Mouse (Mus musculus) hematopoietic stem cell, adult 5-6 weeks (primary cell): ENCODE results near the gene Flrt1. TPM values are rescaled to one million over a fixed set of nuclear protein-coding genes. Genes with fewer than 3 reads are reported as not detected.

ENCODE experiments used
- ATAC-seq, 2 experiments: fragments of 125-278 bp in 1 of 2; replicated peaks in 1 of 2; 2 replicates each; pipeline ENCODE4 v1.8.0; 2016 to 2017; ENCODE audit warnings: inconsistent platforms in 2 of 2, mild to moderate bottlenecking in 2 of 2, moderate number of reproducible peaks in 2 of 2, low read depth in 1 of 2, moderate TSS enrichment in 1 of 2; ENCODE audit not compliant: low FRiP score in 2 of 2, poor library complexity in 2 of 2, severe bottlenecking in 2 of 2, insufficient read depth in 1 of 2, low TSS enrichment in 1 of 2
- total RNA-seq: library from RNA; stranded (forward); fragments of 172-1452, 232-1000 nt; gene quantifications from 2 replicates; pipeline ENCODE4 v1.2.3, GENCODE M21; 2017

The Flrt1 gene
- total RNA-seq, 1 experiment from 2014 or later = not detected

- ATAC-seq = no peak
Measured at GRCm38 (mm10) chr19:7111710-7112109, 6.2 kb upstream of the Flrt1 start.

DNA sequence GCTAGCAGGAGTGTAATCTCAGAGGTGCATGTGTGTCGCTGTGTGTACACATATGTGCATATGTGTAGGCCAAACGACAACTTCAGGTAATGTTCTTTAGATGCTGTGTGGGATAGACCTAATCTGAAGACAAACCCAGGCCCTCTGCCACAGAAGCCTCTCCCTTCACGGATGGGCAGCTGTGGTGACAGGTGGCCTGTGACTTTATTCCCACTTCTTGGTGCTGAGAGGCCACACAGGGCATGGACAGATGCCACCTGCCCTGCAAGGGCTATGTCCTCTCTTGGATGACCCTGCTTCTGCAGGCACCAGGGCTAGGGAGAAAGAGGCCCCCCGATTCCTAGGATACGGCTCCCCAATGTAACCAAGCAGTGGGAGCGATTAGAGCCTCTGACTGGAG is 5.8 kb upstream of the Flrt1 start:
- no peak for ATAC-seq

DNA sequence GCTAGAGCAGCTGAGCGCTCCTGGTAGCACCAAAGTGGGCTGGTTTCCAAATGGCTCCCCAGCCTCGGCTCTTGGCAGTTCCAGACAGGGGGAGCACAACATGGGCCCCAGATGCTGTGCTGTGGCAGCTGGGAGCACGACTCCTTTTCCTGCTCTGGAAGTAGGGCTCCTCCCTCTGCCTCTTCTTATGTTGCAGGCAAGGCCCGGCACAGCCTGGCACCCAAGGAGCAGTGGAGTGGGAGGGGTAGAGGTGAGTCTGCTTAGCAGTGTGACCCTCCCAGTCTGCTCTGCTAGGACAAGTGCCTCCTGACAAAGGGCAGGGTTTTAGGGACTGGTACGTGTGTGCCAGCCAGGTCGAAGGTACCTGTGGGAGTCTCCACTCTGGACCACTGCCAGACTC is 5.3 kb upstream of the Flrt1 start:
- ATAC-seq = no peak

GRCm38 (mm10) chr19:7110097-7110496 is 4.6 kb upstream of the Flrt1 start:
- no peak for ATAC-seq

GRCm38 (mm10) chr19:7108114-7108905 is 2.8 kb upstream of the Flrt1 start:
- ATAC-seq = no peak; a peak in 1 of 4 replicates

- ATAC-seq = no peak
Measured at GRCm38 (mm10) chr19:7107174-7107573, 1.6 kb upstream of the Flrt1 start.

DNA sequence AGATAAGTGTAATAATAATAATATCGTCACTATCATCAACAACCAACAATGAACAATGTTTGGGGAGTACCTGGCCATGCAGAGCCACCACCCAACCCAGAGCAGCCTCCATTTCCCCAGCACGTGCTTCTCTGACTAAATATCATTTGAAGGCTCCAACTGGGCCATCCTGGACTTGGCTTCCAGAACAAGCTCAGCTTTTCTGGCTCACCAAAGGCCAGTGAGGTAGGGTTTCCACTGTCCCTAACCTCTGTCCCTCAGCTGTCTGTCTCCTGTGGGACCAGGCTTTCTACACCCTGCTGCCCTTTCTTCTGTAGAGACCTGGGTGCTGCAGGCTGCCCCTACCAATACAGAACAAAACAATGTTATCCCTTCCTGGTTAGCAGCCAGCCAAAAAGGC is 1.0 kb upstream of the Flrt1 start:
- no peak for ATAC-seq

DNA sequence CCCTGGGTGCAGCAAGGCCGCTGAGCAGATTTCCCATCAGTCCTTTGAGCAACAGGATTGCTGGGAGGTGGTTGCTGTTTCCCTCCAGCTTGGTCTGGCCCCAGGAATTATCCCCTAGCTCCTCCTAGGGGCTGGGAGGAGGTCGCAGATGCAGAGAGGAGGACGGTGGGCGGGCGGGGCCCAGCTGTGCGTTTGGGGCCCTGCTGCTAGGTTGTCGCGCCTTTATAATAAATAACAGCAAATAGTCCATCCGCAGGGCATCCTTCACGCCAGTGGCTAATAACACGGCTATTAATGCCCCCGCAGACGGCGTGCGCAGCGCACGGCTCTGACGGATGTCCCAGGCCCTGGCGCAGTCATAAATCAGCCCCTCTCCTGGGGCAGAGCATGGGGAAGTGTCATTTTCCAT is 1.5 kb downstream of the Flrt1 start:
- ATAC-seq = no peak

GRCm38 (mm10) chr19:7103349-7103992 is 2.1 kb downstream of the Flrt1 start:
- no peak for ATAC-seq

- ATAC-seq = no peak
Measured at GRCm38 (mm10) chr19:7102039-7102438, 3.5 kb downstream of the Flrt1 start.

- no peak for ATAC-seq
Measured at GRCm38 (mm10) chr19:7099620-7100155, 5.8 kb downstream of the Flrt1 start.

DNA sequence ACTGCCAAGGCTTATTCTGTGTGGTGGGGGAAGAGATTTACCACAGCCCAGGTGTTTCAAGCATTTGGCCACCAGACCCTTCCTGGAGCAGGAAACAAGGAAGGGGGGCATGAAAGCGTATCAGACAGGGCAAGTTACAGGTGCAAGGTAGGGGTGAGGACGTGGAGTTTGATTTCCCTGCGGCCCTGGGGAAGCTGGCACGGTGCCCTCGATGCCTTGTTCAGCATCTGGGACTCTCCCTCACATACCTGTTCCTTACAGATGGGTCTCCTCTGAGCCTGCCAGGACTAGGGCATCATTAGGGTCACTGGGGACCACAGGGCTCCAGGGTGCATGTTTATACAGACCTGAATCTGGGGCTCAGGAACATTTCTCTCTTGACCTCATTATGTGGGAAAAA is 12.8 kb downstream of the Flrt1 start:
- ATAC-seq = no peak

DNA sequence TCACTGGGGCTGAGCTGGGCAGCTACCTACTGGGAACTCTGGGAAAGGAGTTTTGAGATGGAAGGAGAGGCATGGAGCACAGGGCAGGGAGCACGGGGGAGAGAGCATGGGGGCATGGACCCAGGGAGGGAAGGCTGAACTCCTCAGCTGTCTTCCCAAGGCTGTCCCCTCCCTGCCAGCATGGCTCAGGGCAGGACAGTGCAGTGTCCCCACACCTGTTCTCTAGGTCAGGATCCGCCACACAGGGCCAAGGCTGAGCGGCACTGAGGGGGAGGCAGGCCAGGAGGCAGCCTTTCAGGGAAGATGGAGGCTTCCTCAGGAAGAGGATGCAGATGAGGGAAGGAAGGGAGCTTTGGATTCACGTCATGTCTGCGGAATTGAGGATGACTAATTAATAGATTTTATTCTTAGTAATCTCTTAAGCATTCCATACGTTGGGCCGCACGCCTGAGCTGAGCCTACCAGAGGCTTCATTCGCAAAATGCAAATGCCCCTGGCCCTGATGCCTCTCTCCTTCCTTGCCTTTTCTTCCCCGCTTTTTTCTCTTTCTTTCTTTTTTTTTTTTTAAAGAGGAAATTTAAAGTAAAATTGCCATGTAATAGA is 14.0 kb downstream of the Flrt1 start:
- ATAC-seq = no peak

DNA sequence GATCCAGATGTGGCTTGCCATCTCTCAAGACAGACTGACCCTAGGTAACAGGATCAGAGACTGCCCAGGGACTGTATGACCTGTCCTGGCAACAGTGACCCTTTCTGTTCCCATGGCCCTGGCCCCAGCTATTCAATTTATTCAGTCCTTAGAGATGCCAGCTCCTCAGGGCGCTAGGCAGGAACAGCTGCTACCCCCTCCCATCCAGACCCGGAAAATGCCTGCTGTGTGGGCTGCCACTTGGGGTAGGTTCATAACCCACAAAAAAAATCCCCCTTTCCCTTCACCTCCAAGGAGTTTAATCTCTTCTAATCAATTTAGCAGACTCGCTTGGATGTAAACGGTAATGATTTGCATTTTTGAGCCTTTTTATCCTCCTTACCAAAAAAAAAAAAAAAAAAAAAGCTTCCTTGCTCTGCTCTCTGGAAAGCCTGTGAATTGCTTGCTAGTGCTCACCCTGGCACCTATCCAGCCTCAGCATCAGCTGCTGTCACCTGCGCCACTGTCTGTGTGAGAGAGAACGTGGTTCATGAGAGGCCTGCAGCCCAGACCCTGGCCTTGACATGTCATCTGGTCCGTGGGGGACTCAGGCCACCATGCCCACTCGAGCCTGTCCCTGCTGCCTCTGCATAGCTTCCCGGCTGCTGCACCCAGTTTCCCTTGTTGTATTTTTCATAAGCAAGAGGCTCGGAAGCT is 15.0 kb downstream of the Flrt1 start:
- ATAC-seq = no peak

- no peak for ATAC-seq
Measured at GRCm38 (mm10) chr19:7089842-7090251, 15.7 kb downstream of the Flrt1 start.

- ATAC-seq = no peak
Measured at GRCm38 (mm10) chr19:7089050-7089449, 16.5 kb downstream of the Flrt1 start.

GRCm38 (mm10) chr19:7088558-7088957 is 17.0 kb downstream of the Flrt1 start:
- ATAC-seq = peak in 1 of 2 experiments; percentile 19; a peak in 2 of 4 replicates

GRCm38 (mm10) chr19:7084734-7085133 is 20.8 kb downstream of the Flrt1 start:
- ATAC-seq = no peak
